28 mouse cellular contexts compared by ENCODE assay signal in genomic region chr9:64951161-64951657, GRCm38 (mm10). TPM values are rescaled to one million over a fixed set of nuclear protein-coding genes. Genes with fewer than 3 reads are reported as not detected.
DNase-seq lines count a peak whose midpoint lies in the region; ATAC-seq and TF ChIP-seq lines count a peak whose summit lies in the region.
"Had no signal": no experiment of that assay in that cellular context is flagged by ENCODE, and none has a peak within 500 bp of the region (broad histone marks: within the 10 kb centered on the region; RNA-seq: fewer than 3 reads in every experiment).

Gene Slc24a1, minus strand, starts transcription at chr9:64951607.

- H3K4me3 ChIP-seq in liver, embryonic 13.5 days (replicated peaks), result no peak within 1 kb of the TSS
- H3K4me3 ChIP-seq in liver, postnatal 0 days (ENCODE audit: low read depth, low read length), result no peak within 1 kb of the TSS
- H3K4me3 ChIP-seq in midbrain, embryonic 16.5 days (ENCODE audit: low read depth, low read length), result no peak within 1 kb of the TSS
- H3K4me3 ChIP-seq in midbrain, embryonic 13.5 days (replicated peaks), result no peak within 1 kb of the TSS
- H3K4me3 ChIP-seq: forebrain, embryonic 13.5 days; hindbrain, embryonic 12.5 days; intestine, embryonic 15.5 days; liver, embryonic 15.5 days; midbrain, embryonic 15.5 days; neural tube, embryonic 13.5 days; stomach, embryonic 15.5 days had no signal

- no peak for TF ChIP-seq CTCF in liver, postnatal 0 days (IDR thresholded peaks at IDR 0.05; ENCODE audit: low read depth)

- peak within 1 kb of the TSS; percentile 34; the same call in 1 of the 2 replicates for H3K4me2 ChIP-seq in liver, embryonic 13.5 days
- H3K4me2 ChIP-seq in liver, postnatal 0 days (ENCODE audit: low read depth, low read length), result no peak within 1 kb of the TSS
- peak within 1 kb of the TSS; percentile 9; the same call in 1 of the 2 replicates for H3K4me2 ChIP-seq in midbrain, embryonic 16.5 days (ENCODE audit: low read length)
- H3K4me2 ChIP-seq in midbrain, embryonic 13.5 days (replicated peaks), result no peak within 1 kb of the TSS
- H3K4me2 ChIP-seq: forebrain, embryonic 13.5 days; hindbrain, embryonic 12.5 days; intestine, embryonic 15.5 days; midbrain, embryonic 15.5 days; neural tube, embryonic 13.5 days; stomach, embryonic 15.5 days had no signal

- no peak for DNase-seq in liver, embryonic 13.5 days
- no peak for DNase-seq in liver, postnatal 0 days
- peak; percentile 72 for DNase-seq in ZHBTc4 (ENCODE audit: low read depth, low spot score)
- DNase-seq in cerebellum, adult 18-20 months, result no peak
- DNase-seq: adrenal gland, postnatal 14 days; B cell, adult 2 months; cerebellum, adult 11 months; cerebellum, postnatal 10 days; gastrocnemius, postnatal 14 days; heart, postnatal 36 days; kidney, adult 2 months; layer of hippocampus, postnatal 36 days; left cerebral cortex, postnatal 4 days had no signal

- no peaks in the 10 kb centered on the region for H3K36me3 ChIP-seq in liver, embryonic 13.5 days
- H3K36me3 ChIP-seq in liver, postnatal 0 days (replicated peaks; ENCODE audit: insufficient read depth, low read length), result no peaks in the 10 kb centered on the region
- no peaks in the 10 kb centered on the region for H3K36me3 ChIP-seq in midbrain, embryonic 16.5 days (ENCODE audit: control insufficient read depth, insufficient read depth, low read length)
- no peaks in the 10 kb centered on the region for H3K36me3 ChIP-seq in midbrain, embryonic 13.5 days
- H3K36me3 ChIP-seq: G1E; hindbrain, embryonic 12.5 days; intestine, embryonic 15.5 days; liver, embryonic 15.5 days; midbrain, embryonic 15.5 days; neural tube, embryonic 13.5 days; stomach, embryonic 15.5 days had no signal

- no peak within 1 kb of the TSS for H3K27ac ChIP-seq in liver, embryonic 13.5 days
- H3K27ac ChIP-seq in liver, postnatal 0 days (ENCODE audit: low read depth), result no peak within 1 kb of the TSS
- H3K27ac ChIP-seq in midbrain, embryonic 16.5 days (ENCODE audit: low read length), result no peak within 1 kb of the TSS
- no peak within 1 kb of the TSS for H3K27ac ChIP-seq in midbrain, embryonic 13.5 days
- H3K27ac ChIP-seq: forebrain, embryonic 13.5 days; hindbrain, embryonic 12.5 days; hindbrain, postnatal 0 days; intestine, embryonic 15.5 days; liver, embryonic 15.5 days; macrophage; midbrain, embryonic 15.5 days; neural tube, embryonic 13.5 days; stomach, embryonic 15.5 days had no signal

- no peaks in the 10 kb centered on the region for H3K9me3 ChIP-seq in liver, embryonic 13.5 days (replicated peaks)
- no peaks in the 10 kb centered on the region for H3K9me3 ChIP-seq in liver, postnatal 0 days (ENCODE audit: low read length)
- H3K9me3 ChIP-seq in midbrain, embryonic 16.5 days (replicated peaks; ENCODE audit: control insufficient read depth, low read length, poor library complexity, severe bottlenecking), result no peaks in the 10 kb centered on the region
- no peaks in the 10 kb centered on the region for H3K9me3 ChIP-seq in midbrain, embryonic 13.5 days
- H3K9me3 ChIP-seq: forebrain, embryonic 13.5 days; G1E; hindbrain, embryonic 12.5 days; intestine, embryonic 15.5 days; liver, embryonic 15.5 days; midbrain, embryonic 15.5 days; neural tube, embryonic 13.5 days; stomach, embryonic 15.5 days had no signal

- H3K4me1 ChIP-seq in liver, embryonic 13.5 days (replicated peaks), result peaks cover 43% of the 10 kb centered on the region
- H3K4me1 ChIP-seq in liver, postnatal 0 days (ENCODE audit: insufficient read depth), result peaks cover 12% of the 10 kb centered on the region
- H3K4me1 ChIP-seq in midbrain, embryonic 16.5 days (ENCODE audit: control insufficient read depth, insufficient read depth, low read length), result peaks cover 11% of the 10 kb centered on the region
- H3K4me1 ChIP-seq in midbrain, embryonic 13.5 days (replicated peaks), result 0 out of 2 replicates have a peak, but pooled peaks cover 5% of the 10 kb centered on the region
- H3K4me1 ChIP-seq: forebrain, embryonic 13.5 days; hindbrain, embryonic 12.5 days; intestine, embryonic 15.5 days; neural tube, embryonic 13.5 days; stomach, embryonic 15.5 days had no signal

- H3K27me3 ChIP-seq in liver, embryonic 13.5 days, result peaks cover 44% of the 10 kb centered on the region
- H3K27me3 ChIP-seq in liver, postnatal 0 days (ENCODE audit: insufficient read depth, low read length), result 0 out of 2 replicates have a peak, but pooled peaks cover 8% of the 10 kb centered on the region
- no peaks in the 10 kb centered on the region for H3K27me3 ChIP-seq in midbrain, embryonic 16.5 days (ENCODE audit: control insufficient read depth, insufficient read depth, low read depth, low read length)
- peaks cover 25% of the 10 kb centered on the region for H3K27me3 ChIP-seq in midbrain, embryonic 13.5 days

- whole genome bisulfite sequencing in liver, embryonic 13.5 days (ENCODE audit: insufficient replicate concordance), result 44% methylated on average over 11 of the region's 11 CpGs
- 50% methylated on average over 11 of the region's 11 CpGs for WGBS in liver, postnatal 0 days (ENCODE audit: insufficient replicate concordance)
- 35% methylated on average over 11 of the region's 11 CpGs for WGBS in midbrain, embryonic 16.5 days
- 34% methylated on average over 11 of the region's 11 CpGs for WGBS in midbrain, embryonic 13.5 days

- no peak within 1 kb of the TSS for H3K9ac ChIP-seq in liver, embryonic 13.5 days
- no peak within 1 kb of the TSS for H3K9ac ChIP-seq in liver, postnatal 0 days (replicated peaks)
- no peak within 1 kb of the TSS for H3K9ac ChIP-seq in midbrain, embryonic 16.5 days (ENCODE audit: low read depth, low read length)
- no peak within 1 kb of the TSS for H3K9ac ChIP-seq in midbrain, embryonic 13.5 days (replicated peaks)
- H3K9ac ChIP-seq: forebrain, embryonic 13.5 days; hindbrain, embryonic 12.5 days; intestine, embryonic 15.5 days; liver, embryonic 15.5 days; midbrain, embryonic 15.5 days; neural tube, embryonic 13.5 days; stomach, embryonic 15.5 days had no signal

- no peak for ATAC-seq in liver, embryonic 13.5 days (ENCODE audit: low read depth)
- no peak for ATAC-seq in liver, postnatal 0 days
- no peak for ATAC-seq in midbrain, embryonic 16.5 days
- no peak for ATAC-seq in midbrain, embryonic 13.5 days
- ATAC-seq: forebrain, embryonic 13.5 days; intestine, embryonic 15.5 days; midbrain, embryonic 15.5 days had no signal

- no peak for TF ChIP-seq EP300 in liver, postnatal 0 days (IDR thresholded peaks at IDR 0.05; ENCODE audit: low read depth)

RNA-seq across cellular contexts. Expression of gene Slc24a1, which starts in this region (rescaled TPM):
- 0.06 and 0.08 TPM in 2 replicates for polyA plus RNA-seq in liver, embryonic 13.5 days (2015; fragmentation: Nextera tagmentation; extraction: Ambion mirVana)
- 0.02 and 0.04 TPM in 2 replicates for polyA plus RNA-seq in liver, postnatal 0 days (2015; fragmentation: Nextera tagmentation; extraction: Ambion mirVana)
- polyA plus RNA-seq in midbrain, embryonic 16.5 days (2015; fragmentation: Nextera tagmentation; extraction: Ambion mirVana), result 0.10 and 0.20 TPM in 2 replicates
- polyA plus RNA-seq in midbrain, embryonic 13.5 days (2015; fragmentation: Nextera tagmentation; extraction: Ambion mirVana), result 0.03 and 0.04 TPM in 2 replicates
- polyA plus RNA-seq: embryonic facial prominence, embryonic 14.5 days; G1E; kidney, adult 2 months; kidney, embryonic 16.5 days; large intestine, adult 2 months; macrophage had no signal

Comparison
In these comparisons a context has a peak if more than half of its experiments do, and no peak if none do; other contexts are left out.
1. H3K4me2 ChIP-seq: peak in liver, embryonic 13.5 days (single experiment) and midbrain, embryonic 16.5 days (single experiment); none in liver, postnatal 0 days (single experiment) and midbrain, embryonic 13.5 days (single experiment).